Comparison of ENCODE assay signal across 8 mouse cellular contexts in genomic region chr2:6074891-6075529, GRCm38 (mm10). TPM values are rescaled to one million over a fixed set of nuclear protein-coding genes. Genes with fewer than 3 reads are reported as not detected.
DNase-seq lines count a peak whose midpoint lies in the region; ATAC-seq and TF ChIP-seq lines count a peak whose summit lies in the region.
"Had no signal": no experiment of that assay in that cellular context is flagged by ENCODE, and none has a peak within 500 bp of the region (broad histone marks: within the 10 kb centered on the region; RNA-seq: fewer than 3 reads in every experiment).

No protein-coding gene starts in this region.

- no peak for TF ChIP-seq CTCF in heart, postnatal 0 days (IDR thresholded peaks at IDR 0.05; ENCODE audit: low read depth)
- no peak for TF ChIP-seq CTCF in liver, embryonic 14.5 days (IDR thresholded peaks at IDR 0.05; ENCODE audit: low read depth)

- ATAC-seq in heart, postnatal 0 days (ENCODE audit: insufficient read depth, low read depth): peak; percentile 88
- ATAC-seq in liver, embryonic 14.5 days (ENCODE audit: insufficient read depth): 0 out of 2 replicates have a peak, but pooled peaks have one; percentile 17
- ATAC-seq in forebrain, embryonic 12.5 days (ENCODE audit: low FRiP score): no peak

- H3K36me3 ChIP-seq in heart, postnatal 0 days (replicated peaks; ENCODE audit: control insufficient read depth, insufficient read depth, low read length): no peaks in the 10 kb centered on the region
- no peaks in the 10 kb centered on the region for H3K36me3 ChIP-seq in liver, embryonic 14.5 days (replicated peaks; ENCODE audit: control insufficient read depth, insufficient read depth, low read depth)
- H3K36me3 ChIP-seq in forebrain, embryonic 12.5 days (replicated peaks): no peaks in the 10 kb centered on the region
- H3K36me3 ChIP-seq: midbrain, embryonic 12.5 days had no signal

- no peaks in the 10 kb centered on the region for H3K27me3 ChIP-seq in heart, postnatal 0 days (ENCODE audit: control insufficient read depth, insufficient read depth, low read length)
- H3K27me3 ChIP-seq in liver, embryonic 14.5 days (ENCODE audit: control insufficient read depth, insufficient read depth, low read length): no peaks in the 10 kb centered on the region
- no peaks in the 10 kb centered on the region for H3K27me3 ChIP-seq in forebrain, embryonic 12.5 days
- H3K27me3 ChIP-seq: midbrain, embryonic 12.5 days had no signal

- no peak overlapping the region for H3K9ac ChIP-seq in heart, postnatal 0 days (replicated peaks; ENCODE audit: low read depth, low read length)
- H3K9ac ChIP-seq in liver, embryonic 14.5 days (replicated peaks): no peak overlapping the region
- no peak overlapping the region for H3K9ac ChIP-seq in forebrain, embryonic 12.5 days
- H3K9ac ChIP-seq: midbrain, embryonic 12.5 days had no signal

- peak; percentile 65 for DNase-seq in Muller cell, postnatal 12 days (ENCODE audit: inconsistent ontology term)
- peak; percentile 82 for DNase-seq in adrenal gland, adult 2 months
- DNase-seq in heart, postnatal 0 days (ENCODE audit: low spot score): peak; percentile 57
- no peak for DNase-seq in liver, embryonic 14.5 days (ENCODE audit: low read depth in 3 of 3, low spot score in 3 of 3)
- no peak for DNase-seq in layer of hippocampus, adult 9-11 months
- no peak for DNase-seq in layer of hippocampus, adult 18-20 months (ENCODE audit: low spot score in 2 of 2)

- H3K4me3 ChIP-seq in heart, postnatal 0 days (ENCODE audit: low read depth, low read length): no peak overlapping the region
- H3K4me3 ChIP-seq in liver, embryonic 14.5 days (ENCODE audit: insufficient read depth in 1 of 2, low read depth in 2 of 2, low read length in 2 of 2): no peak overlapping the region
- H3K4me3 ChIP-seq in forebrain, embryonic 12.5 days (replicated peaks): no peak overlapping the region
- H3K4me3 ChIP-seq: midbrain, embryonic 12.5 days had no signal

- peaks cover 19% of the 10 kb centered on the region for H3K4me1 ChIP-seq in heart, postnatal 0 days (ENCODE audit: control insufficient read depth, insufficient read depth)
- H3K4me1 ChIP-seq in liver, embryonic 14.5 days (replicated peaks; ENCODE audit: control insufficient read depth in 2 of 2, insufficient read depth in 2 of 2, low read length in 1 of 2): peaks cover 0 to 22% of the 10 kb centered on the region in 2 experiments; a peak in 3 of 4 replicates
- 0 out of 2 replicates have a peak, but pooled peaks cover 8% of the 10 kb centered on the region for H3K4me1 ChIP-seq in forebrain, embryonic 12.5 days

- H3K27ac ChIP-seq in heart, postnatal 0 days (ENCODE audit: low read depth): peak overlapping the region; percentile 75
- H3K27ac ChIP-seq in liver, embryonic 14.5 days: no peak overlapping the region
- H3K27ac ChIP-seq in forebrain, embryonic 12.5 days: no peak overlapping the region
- H3K27ac ChIP-seq: midbrain, embryonic 12.5 days had no signal

- WGBS in heart, postnatal 0 days: 35% methylated on average over 10 of the region's 10 CpGs
- 53% methylated on average over 10 of the region's 10 CpGs for WGBS in liver, embryonic 14.5 days (ENCODE audit: insufficient replicate concordance)
- WGBS in forebrain, embryonic 12.5 days: 77% methylated on average over 10 of the region's 10 CpGs

- no peak overlapping the region for H3K4me2 ChIP-seq in heart, postnatal 0 days (ENCODE audit: low read depth, low read length)
- no peak overlapping the region for H3K4me2 ChIP-seq in liver, embryonic 14.5 days (ENCODE audit: low read depth)
- H3K4me2 ChIP-seq in forebrain, embryonic 12.5 days: no peak overlapping the region
- H3K4me2 ChIP-seq: midbrain, embryonic 12.5 days had no signal

- no peaks in the 10 kb centered on the region for H3K9me3 ChIP-seq in heart, postnatal 0 days (replicated peaks; ENCODE audit: control insufficient read depth, low read length)
- no peaks in the 10 kb centered on the region for H3K9me3 ChIP-seq in liver, embryonic 14.5 days (ENCODE audit: control insufficient read depth, low read length)
- H3K9me3 ChIP-seq in forebrain, embryonic 12.5 days: no peaks in the 10 kb centered on the region
- H3K9me3 ChIP-seq: midbrain, embryonic 12.5 days had no signal

- 0 out of 2 replicates have a peak, but pooled peaks have one; percentile 31 for TF ChIP-seq EP300 in heart, postnatal 0 days (IDR thresholded peaks at IDR 0.05; ENCODE audit: low read depth)
- TF ChIP-seq EP300 in liver, embryonic 14.5 days (IDR thresholded peaks at IDR 0.05; ENCODE audit: low read depth): no peak

RNA-seq across cellular contexts. Expression of gene Proser2, which starts 55.0 kb away (rescaled TPM):
- 10 to 100 TPM in 1 of 2 experiments, 1 to 10 TPM in 1; 8.7 to 18.7 TPM for total RNA-seq in adrenal gland, adult 2 months (2021)
- 12.1 and 15.6 TPM in 2 replicates for polyA plus RNA-seq in adrenal gland, adult 2 months (2012; rRNA removed)
- 39.8 and 61.1 TPM in 2 replicates for total RNA-seq in heart, postnatal 0 days (2014; rRNA removed; ENCODE audit: low replicate concordance)
- polyA plus RNA-seq in heart, postnatal 0 days (2015; fragmentation: Nextera tagmentation; extraction: Ambion mirVana): 14.7 and 17.9 TPM in 2 replicates
- polyA plus RNA-seq in liver, embryonic 14.5 days (2012; rRNA removed): 1.6 and 2.1 TPM in 2 replicates
- polyA plus RNA-seq in liver, embryonic 14.5 days (2014; fragmentation: Nextera tagmentation; extraction: Ambion mirVana): 3.0 and 3.6 TPM in 2 replicates
- total RNA-seq in layer of hippocampus, adult 18-20 months (2021): 1 to 10 TPM; 1.9 to 2.5 TPM
- 2.6 and 3.1 TPM in 2 replicates for polyA plus RNA-seq in forebrain, embryonic 12.5 days (2016; fragmentation: Nextera tagmentation; extraction: Ambion mirVana)

Comparison
In these comparisons a context has a peak if more than half of its experiments do, and no peak if none do; other contexts are left out.
1. DNase-seq: peak in Muller cell, postnatal 12 days (single experiment), adrenal gland, adult 2 months (single experiment) and heart, postnatal 0 days (single experiment); none in liver, embryonic 14.5 days (0 of 3), layer of hippocampus, adult 9-11 months (single experiment) and layer of hippocampus, adult 18-20 months (0 of 2).